Mouse (Mus musculus) cortical plate, adult 2 months (tissue): ENCODE measurements around the gene Ccdc24. TPM values are rescaled to one million over a fixed set of nuclear protein-coding genes. Genes with fewer than 3 reads are reported as not detected.

Experiments
- H3K27ac ChIP-seq: fragments of 200-500 bp; 2 replicates; pipeline ENCODE4 v1.5.1; 2012; ENCODE audit warnings: low read length, control low read depth, inconsistent platforms; ENCODE audit not compliant: insufficient read depth
- H3K4me1 ChIP-seq: fragments of 200-500 bp; 2 replicates; pipeline ENCODE4 v1.6.1; 2011; ENCODE audit warnings: low read length; ENCODE audit not compliant: control insufficient read depth, insufficient read depth
- H3K4me3 ChIP-seq: fragments of 200-500 bp; 2 replicates; pipeline ENCODE4 v1.5.1; 2011; ENCODE audit warnings: mild to moderate bottlenecking, low read length, control low read depth; ENCODE audit not compliant: insufficient read depth
- CTCF ChIP-seq: fragments of 200-500 bp; IDR thresholded peaks from 2 replicates; pipeline ENCODE4 v1.5.1; 2011; ENCODE audit warnings: mild to moderate bottlenecking, control low read depth, low read length; ENCODE audit not compliant: insufficient read depth; ENCODE audit errors: extremely low read depth
- POLR2A ChIP-seq: fragments of 200-500 bp; IDR thresholded peaks from 2 replicates; pipeline ENCODE4 v1.6.1; 2011; ENCODE audit warnings: mild to moderate bottlenecking, low read length, control low read depth; ENCODE audit not compliant: insufficient read depth; ENCODE audit errors: extremely low read depth
- polyA plus RNA-seq: library from polyadenylated mRNA; depleted of rRNA; stranded (reverse); fragments of >200 nt; gene quantifications from 2 replicates; pipeline ENCODE4 v1.2.3, GENCODE M21; 2012

The Ccdc24 gene
- polyA plus RNA-seq, 1 experiment = 2.1 TPM

- Histone ChIP-seq H3K4me1 (no peaks in the 10 kb centered on the region), H3K27ac (no peak overlapping the region), H3K4me3 (no peak overlapping the region)
- no peak for TF ChIP-seq CTCF
- TF ChIP-seq POLR2A = no peak
Observed at GRCm38 (mm10) chr4:117847011-117847410, 25.3 kb downstream of the Ccdc24 start.

DNA sequence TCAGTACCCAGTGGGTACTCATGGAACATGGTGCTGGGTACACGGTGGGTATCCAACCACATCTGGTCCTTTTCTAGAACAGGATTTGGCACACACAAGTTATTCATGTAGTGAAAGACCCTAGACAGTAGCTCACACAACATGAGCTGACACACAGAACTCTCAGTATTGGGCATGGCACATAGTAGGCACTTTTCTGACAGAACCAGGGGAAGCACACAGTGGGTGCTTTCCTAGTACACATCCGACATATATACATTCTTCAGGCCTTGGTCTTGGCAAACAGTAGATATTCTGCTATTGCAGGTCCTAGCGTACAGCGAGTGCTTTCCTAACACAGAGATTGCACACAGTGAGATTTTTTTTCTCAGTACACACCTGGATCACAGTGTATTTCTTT lies 26.1 kb downstream of the Ccdc24 start:
- no peak overlapping the region for H3K4me3 ChIP-seq
- no peak overlapping the region for H3K27ac ChIP-seq
- no peaks in the 10 kb centered on the region for H3K4me1 ChIP-seq
- TF ChIP-seq POLR2A (no peak), CTCF (no peak)

DNA sequence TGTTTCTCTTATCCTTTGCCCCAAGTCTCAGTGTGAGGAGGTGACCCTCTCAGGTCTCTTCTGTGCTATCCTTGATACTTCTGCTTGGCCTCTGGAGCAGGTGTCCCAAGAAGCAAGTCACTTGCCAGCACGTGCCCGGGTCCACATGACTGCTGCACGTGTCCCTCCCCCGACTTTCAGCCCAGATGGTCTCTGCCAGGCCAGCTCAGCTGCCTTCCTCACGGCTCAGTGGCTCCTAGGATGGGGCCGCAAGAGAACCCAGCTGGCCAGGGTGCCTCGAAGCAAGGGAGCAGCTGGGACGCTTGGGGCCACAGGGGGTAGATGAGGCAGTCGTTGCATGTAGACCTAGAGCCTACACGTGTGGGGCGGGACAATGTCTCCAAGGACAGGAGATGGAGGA lies 27.0 kb downstream of the Ccdc24 start:
- no peak for TF ChIP-seq POLR2A
- no peak for TF ChIP-seq CTCF
- no peak overlapping the region for H3K27ac ChIP-seq
- no peaks in the 10 kb centered on the region for H3K4me1 ChIP-seq
- H3K4me3 ChIP-seq = no peak overlapping the region

DNA sequence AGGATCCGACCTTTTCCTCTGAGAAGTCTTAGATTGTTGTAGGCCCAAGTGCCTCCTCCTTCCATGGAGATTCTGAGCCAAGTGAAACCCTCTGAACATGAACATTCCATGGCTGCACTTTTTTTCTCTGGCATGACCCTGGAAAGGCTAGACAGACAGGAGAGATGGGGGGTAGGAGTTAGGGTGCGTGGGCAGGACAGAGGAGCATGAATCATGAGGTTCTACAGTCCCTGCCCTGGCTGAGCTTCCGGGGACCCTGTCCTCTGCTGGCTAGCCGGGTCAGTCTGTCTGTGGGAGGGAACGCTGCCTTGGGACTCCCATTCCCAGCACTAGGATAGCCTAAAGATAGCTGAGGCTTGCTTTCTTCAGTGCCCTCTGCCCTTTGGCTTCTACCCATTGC lies 27.9 kb downstream of the Ccdc24 start:
- no peak overlapping the region for H3K27ac ChIP-seq
- H3K4me3 ChIP-seq = no peak overlapping the region
- no peaks in the 10 kb centered on the region for H3K4me1 ChIP-seq
- no peak for TF ChIP-seq CTCF
- TF ChIP-seq POLR2A = no peak

DNA sequence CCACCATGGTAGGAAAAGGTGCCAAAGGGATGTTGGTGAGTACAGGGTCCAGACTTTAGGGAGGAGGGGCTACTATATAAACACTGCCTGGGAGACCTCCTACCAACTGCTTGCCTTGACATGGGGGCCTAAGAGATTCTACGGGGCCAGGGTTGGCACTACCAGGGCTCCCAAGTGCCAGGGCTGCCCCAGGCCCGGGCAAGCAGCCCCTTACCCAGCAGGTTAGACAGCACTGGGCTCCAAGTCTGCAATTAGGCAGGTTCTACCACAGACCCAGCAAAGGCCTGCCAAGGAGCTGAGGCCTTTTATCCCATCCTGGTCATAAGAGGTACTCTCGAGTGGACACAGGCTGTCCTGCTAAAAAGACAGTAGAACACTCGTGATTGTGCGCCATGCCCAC lies 29.3 kb downstream of the Ccdc24 start:
- Histone ChIP-seq H3K4me1 (no peaks in the 10 kb centered on the region), H3K4me3 (no peak overlapping the region), H3K27ac (no peak overlapping the region)
- TF ChIP-seq POLR2A (no peak), CTCF (no peak)

DNA sequence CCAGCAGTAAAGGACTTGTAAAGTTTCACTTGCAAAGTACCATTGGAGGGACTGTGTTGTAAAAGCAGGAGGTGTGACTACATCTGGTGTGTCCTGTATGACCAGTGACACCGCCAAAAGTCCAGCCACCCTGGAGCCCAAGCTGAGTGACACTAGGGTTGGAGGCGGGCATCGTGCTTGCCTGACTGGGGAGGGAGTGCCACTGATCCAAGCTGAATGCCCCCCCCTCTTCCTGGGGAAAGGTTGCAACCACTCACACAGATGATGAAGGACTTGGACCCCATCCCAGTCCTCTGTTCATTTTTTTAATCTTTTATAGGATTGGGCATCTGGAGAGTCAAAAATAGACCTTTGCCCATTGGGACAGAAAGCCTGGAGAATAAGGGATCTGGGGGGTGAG lies 30.8 kb downstream of the Ccdc24 start:
- TF ChIP-seq CTCF (no peak), POLR2A (no peak)
- Histone ChIP-seq H3K4me3 (no peak overlapping the region), H3K27ac (no peak overlapping the region), H3K4me1 (no peaks in the 10 kb centered on the region)

GRCm38 (mm10) chr4:117840821-117841220 lies 31.5 kb downstream of the Ccdc24 start:
- Histone ChIP-seq H3K4me3 (no peak overlapping the region), H3K27ac (no peak overlapping the region), H3K4me1 (no peaks in the 10 kb centered on the region)
- TF ChIP-seq CTCF (no peak), POLR2A (no peak)

- Histone ChIP-seq H3K4me3 (no peak overlapping the region), H3K27ac (no peak overlapping the region), H3K4me1 (no peaks in the 10 kb centered on the region)
- TF ChIP-seq POLR2A (no peak), CTCF (no peak)
Observed at GRCm38 (mm10) chr4:117839366-117839765, 33.0 kb downstream of the Ccdc24 start.

GRCm38 (mm10) chr4:117837271-117837670 lies 35.1 kb downstream of the Ccdc24 start:
- Histone ChIP-seq H3K4me3 (no peak overlapping the region), H3K4me1 (no peaks in the 10 kb centered on the region), H3K27ac (no peak overlapping the region)
- TF ChIP-seq CTCF (no peak), POLR2A (no peak)

- no peak for TF ChIP-seq POLR2A
- no peak for TF ChIP-seq CTCF
- Histone ChIP-seq H3K27ac (peak overlapping the region; percentile 86), H3K4me3 (peak overlapping the region; percentile 78), H3K4me1 (no peaks in the 10 kb centered on the region)
Observed at GRCm38 (mm10) chr4:117836204-117836767, 36.1 kb downstream of the Ccdc24 start.

GRCm38 (mm10) chr4:117835531-117836111 lies 36.7 kb downstream of the Ccdc24 start:
- TF ChIP-seq CTCF (no peak), POLR2A (peak; percentile 78)
- no peaks in the 10 kb centered on the region for H3K4me1 ChIP-seq
- peak overlapping the region; percentile 86 for H3K27ac ChIP-seq
- peak overlapping the region; percentile 78 for H3K4me3 ChIP-seq
